Mouse (Mus musculus): ENCODE data around the gene Zbed3. TPM values are rescaled to one million over a fixed set of nuclear protein-coding genes. Genes with fewer than 3 reads are reported as not detected.
A peak's percentile ranks its signal among the peaks of the same experiment; 100 is the strongest.
"Not testable (repeated sequence)": the region's sequence is repeated elsewhere in the genome, so short reads cannot be mapped to it uniquely, and the experiment has no call there.

The Zbed3 gene
- polyA plus RNA-seq, 1 experiment from 2014 or later = 96.7 TPM

DNA sequence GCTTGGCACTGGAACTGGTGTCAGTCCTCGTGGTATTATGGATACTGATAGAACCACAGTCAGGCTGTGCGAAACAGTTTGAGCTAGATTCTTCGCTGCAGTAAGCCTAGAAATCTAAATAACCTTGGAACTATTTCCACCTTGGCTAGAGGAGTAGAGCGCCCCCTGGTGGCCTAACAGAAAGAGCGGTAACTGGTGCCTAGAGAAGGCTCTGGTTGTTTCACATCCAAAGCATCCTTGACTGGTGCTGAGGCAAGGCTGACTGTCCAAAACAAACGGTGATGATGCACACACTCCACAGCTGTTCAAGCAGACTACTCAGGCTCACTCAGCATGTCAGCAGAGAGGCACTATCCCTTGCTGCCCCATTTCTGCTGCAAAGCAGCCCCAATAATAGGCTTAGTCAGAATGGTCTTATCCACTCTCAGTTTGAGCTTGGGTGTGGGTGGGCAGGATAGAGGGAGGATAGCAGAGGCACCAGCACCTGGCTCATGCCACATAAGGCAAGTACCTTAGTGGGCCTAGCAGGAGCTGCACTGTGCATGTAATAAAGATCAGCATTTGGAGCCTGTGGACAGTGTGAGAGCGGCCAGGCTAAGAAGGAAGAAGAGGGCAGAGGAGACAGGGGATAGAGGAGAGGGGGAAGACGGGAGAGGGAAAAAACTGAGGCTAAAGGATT is 23.7 kb downstream of the Zbed3 start:
- DNase-seq (ENCODE audit: low spot score) (peak; percentile 88), ATAC-seq (ENCODE audit: insufficient number of reproducible peaks, low FRiP score, low TSS enrichment, low read depth) (no peak)
- Histone ChIP-seq H3K4me3 (ENCODE audit: low read depth, low read length) (no peak overlapping the region), H3K9me3 (ENCODE audit: control insufficient read depth, low read length) (no peaks in the 10 kb centered on the region), H3K27ac (replicated peaks; ENCODE audit: low read depth, low read length) (no peak overlapping the region), H3K4me2 (ENCODE audit: low read depth, severe bottlenecking) (no peak overlapping the region), H3K9ac (ENCODE audit: low read length) (no peak overlapping the region), H3K4me1 (ENCODE audit: control insufficient read depth, insufficient read depth, low read length) (no peaks in the 10 kb centered on the region), H3K36me3 (ENCODE audit: control insufficient read depth, insufficient read depth, low read length) (peaks cover 9% of the 10 kb centered on the region; the same call in 1 of the 2 replicates), H3K27me3 (ENCODE audit: control insufficient read depth, insufficient read depth, low read length) (no peaks in the 10 kb centered on the region)
- 40% methylated on average over 8 of the region's 8 CpGs for WGBS

DNA sequence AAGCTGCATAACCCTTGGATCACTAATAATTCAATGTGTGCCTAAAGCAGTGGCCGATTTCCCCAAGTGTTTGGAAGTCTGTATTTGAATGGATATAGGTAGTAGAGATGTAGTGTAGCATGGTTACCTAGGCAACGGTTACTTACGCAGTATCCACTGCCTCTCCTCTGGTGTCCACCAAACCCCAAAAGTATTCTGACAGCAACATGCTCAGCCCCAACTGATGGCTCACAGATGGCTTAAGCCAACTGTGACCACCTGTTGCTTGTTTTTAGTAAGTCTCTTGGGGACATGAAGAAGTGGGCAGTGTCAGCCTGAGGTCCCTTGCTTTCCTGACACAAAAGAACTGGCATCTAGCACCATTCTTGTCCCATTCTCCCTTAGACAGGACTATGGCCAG is 25.1 kb downstream of the Zbed3 start:
- no peaks in the 10 kb centered on the region for H3K4me1 ChIP-seq (ENCODE audit: control insufficient read depth, insufficient read depth, low read length)
- H3K27me3 ChIP-seq (ENCODE audit: control insufficient read depth, insufficient read depth, low read length) = no peaks in the 10 kb centered on the region
- no peak overlapping the region for H3K27ac ChIP-seq (replicated peaks; ENCODE audit: low read depth, low read length)
- no peak overlapping the region for H3K4me2 ChIP-seq (ENCODE audit: low read depth, severe bottlenecking)
- H3K9ac ChIP-seq (ENCODE audit: low read length) = no peak overlapping the region
- 94% methylated on average over 3 of the region's 3 CpGs for WGBS
- no peak for ATAC-seq (ENCODE audit: insufficient number of reproducible peaks, low FRiP score, low TSS enrichment, low read depth)
- no peak overlapping the region for H3K4me3 ChIP-seq (ENCODE audit: low read depth, low read length)
- peaks cover 9% of the 10 kb centered on the region; the same call in 1 of the 2 replicates for H3K36me3 ChIP-seq (ENCODE audit: control insufficient read depth, insufficient read depth, low read length)
- H3K9me3 ChIP-seq (ENCODE audit: control insufficient read depth, low read length) = no peaks in the 10 kb centered on the region
- no peak for DNase-seq (ENCODE audit: low spot score)

DNA sequence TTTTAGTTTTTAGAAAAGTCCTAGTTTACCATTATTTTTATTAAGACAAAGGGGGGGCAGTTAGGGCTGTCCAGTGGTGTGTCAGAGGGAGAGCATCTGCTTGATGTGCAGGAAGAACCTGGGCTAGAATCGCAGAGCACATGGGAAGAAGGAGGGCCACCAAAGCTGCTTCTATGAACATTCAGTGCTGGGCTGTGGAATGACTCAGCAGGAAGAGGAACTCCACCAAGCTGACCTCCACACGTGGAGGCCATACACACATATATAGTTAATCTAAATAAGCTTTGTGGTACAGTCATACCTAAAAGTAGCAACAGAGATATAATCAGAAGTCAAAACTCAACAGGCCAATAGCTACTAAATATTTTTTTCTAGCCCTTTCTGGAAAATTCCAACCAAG is 34.8 kb downstream of the Zbed3 start:
- Histone ChIP-seq H3K27me3 (ENCODE audit: control insufficient read depth, insufficient read depth, low read length) (no peaks in the 10 kb centered on the region), H3K27ac (replicated peaks; ENCODE audit: low read depth, low read length) (no peak overlapping the region), H3K36me3 (ENCODE audit: control insufficient read depth, insufficient read depth, low read length) (peaks cover 24% of the 10 kb centered on the region), H3K4me2 (ENCODE audit: low read depth, severe bottlenecking) (no peak overlapping the region), H3K9me3 (ENCODE audit: control insufficient read depth, low read length) (no peaks in the 10 kb centered on the region), H3K4me3 (ENCODE audit: low read depth, low read length) (no peak overlapping the region), H3K4me1 (ENCODE audit: control insufficient read depth, insufficient read depth, low read length) (no peaks in the 10 kb centered on the region), H3K9ac (ENCODE audit: low read length) (no peak overlapping the region)
- ATAC-seq (ENCODE audit: insufficient number of reproducible peaks, low FRiP score, low TSS enrichment, low read depth) (no peak), DNase-seq (ENCODE audit: low spot score) (no peak)
- WGBS = 84% methylated on average over 2 of the region's 2 CpGs

DNA sequence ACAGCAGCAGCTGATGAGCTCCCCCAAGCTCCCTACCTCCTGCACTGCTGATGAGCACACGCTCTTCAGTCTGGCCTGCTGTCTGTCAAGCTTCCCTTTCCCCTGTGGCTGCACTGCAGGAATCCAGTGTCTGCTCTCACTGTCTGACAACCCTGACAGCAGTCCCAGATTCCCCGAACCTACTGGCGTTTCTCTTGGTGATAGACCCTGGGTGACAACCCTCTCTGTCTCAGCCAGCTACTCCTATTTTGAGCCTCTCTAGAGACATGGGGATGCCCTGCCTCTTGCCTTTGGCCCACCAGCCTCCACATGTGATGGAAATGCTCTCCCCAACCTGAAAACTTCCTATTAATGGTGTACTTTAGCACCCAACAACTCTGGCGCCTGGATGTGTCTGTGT is 40.0 kb downstream of the Zbed3 start:
- Histone ChIP-seq H3K27me3 (ENCODE audit: control insufficient read depth, insufficient read depth, low read length) (no peaks in the 10 kb centered on the region), H3K4me2 (ENCODE audit: low read depth, severe bottlenecking) (no peak overlapping the region), H3K4me1 (ENCODE audit: control insufficient read depth, insufficient read depth, low read length) (no peaks in the 10 kb centered on the region), H3K27ac (replicated peaks; ENCODE audit: low read depth, low read length) (no peak overlapping the region), H3K9ac (ENCODE audit: low read length) (no peak overlapping the region), H3K36me3 (ENCODE audit: control insufficient read depth, insufficient read depth, low read length) (peaks cover 14% of the 10 kb centered on the region), H3K9me3 (ENCODE audit: control insufficient read depth, low read length) (no peaks in the 10 kb centered on the region), H3K4me3 (ENCODE audit: low read depth, low read length) (no peak overlapping the region)
- DNase-seq (ENCODE audit: low spot score) = no peak
- ATAC-seq (ENCODE audit: insufficient number of reproducible peaks, low FRiP score, low TSS enrichment, low read depth) = no peak
- WGBS = 84% methylated on average over 4 of the region's 4 CpGs

DNA sequence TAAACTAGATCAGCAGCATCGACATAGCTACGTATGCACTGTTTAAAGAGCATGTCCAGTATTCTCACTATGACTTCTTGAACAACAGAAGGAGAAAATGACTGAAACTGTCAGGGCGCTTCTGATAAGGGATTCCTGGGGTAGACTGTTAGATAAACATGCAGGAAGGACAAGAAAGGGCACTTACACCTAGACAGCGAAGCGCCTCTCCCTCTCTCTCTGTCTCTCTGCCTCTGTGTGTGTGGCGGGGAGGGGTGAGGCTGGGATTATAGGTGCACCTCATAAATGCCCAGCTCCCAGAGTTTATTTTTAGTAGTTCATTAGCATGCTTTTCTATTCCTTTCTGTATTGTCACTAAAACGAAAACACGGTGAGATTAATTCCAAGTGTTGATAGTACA is 42.9 kb downstream of the Zbed3 start:
- 85% methylated on average over 8 of the region's 8 CpGs for WGBS

DNA sequence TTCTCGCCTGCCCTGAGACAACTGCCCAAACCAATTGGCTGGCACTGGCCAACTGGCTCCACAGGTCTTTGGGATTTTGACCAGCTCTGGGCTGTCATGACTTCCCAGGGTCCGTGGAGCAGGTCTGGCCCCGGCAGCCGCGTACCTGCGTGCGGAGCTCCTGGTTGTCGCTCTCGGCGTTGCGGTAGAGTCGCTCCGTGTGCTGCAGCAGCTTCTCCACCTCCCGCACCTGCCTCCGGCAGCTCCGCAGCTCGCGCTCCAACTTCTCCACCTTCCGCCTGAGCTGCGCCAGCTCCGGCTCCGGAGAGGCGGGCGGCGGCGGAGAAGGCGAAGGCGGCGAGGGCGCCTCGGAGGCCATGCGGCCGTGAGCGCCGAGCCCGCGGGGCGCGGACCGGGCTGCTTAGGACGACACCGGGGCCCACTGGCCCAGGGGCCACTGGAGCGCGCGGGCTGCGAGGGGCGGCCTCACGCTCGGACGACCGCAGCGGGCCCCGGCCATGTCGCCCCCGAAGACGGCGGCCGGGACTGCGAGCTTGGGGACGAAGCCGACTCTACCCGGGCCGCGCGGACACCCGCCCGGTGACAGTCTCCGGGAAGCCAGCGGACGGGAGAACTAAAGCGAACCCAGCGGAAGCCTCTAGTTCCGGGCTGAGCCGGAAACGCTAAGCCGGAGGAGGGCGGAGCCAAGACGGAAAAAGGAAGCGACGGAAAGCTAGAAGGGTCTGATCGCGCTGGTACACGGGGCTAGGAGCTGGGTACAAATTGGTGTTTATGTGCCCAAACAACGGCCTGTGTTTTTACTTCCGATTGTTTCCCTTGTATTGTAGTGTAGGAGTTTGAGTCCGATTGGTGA is 51.5 kb downstream of the Zbed3 start, which contains the start of gene Aggf1:
TSS of gene Aggf1 (minus strand) at position 652 of the 853 bp plus-strand sequence.
- Histone ChIP-seq H3K36me3 (ENCODE audit: control insufficient read depth, insufficient read depth, low read length) (no peaks in the 10 kb centered on the region; the same call in 1 of the 2 replicates), H3K4me1 (ENCODE audit: control insufficient read depth, insufficient read depth, low read length) (peaks cover 4% of the 10 kb centered on the region; the same call in 1 of the 2 replicates), H3K27ac (replicated peaks; ENCODE audit: low read depth, low read length) (no peak within 1 kb of the TSS; the same call in 1 of the 2 replicates), H3K4me2 (ENCODE audit: low read depth, severe bottlenecking) (peak within 1 kb of the TSS; percentile 73), H3K4me3 (ENCODE audit: low read depth, low read length) (peak within 1 kb of the TSS; percentile 85), H3K9me3 (ENCODE audit: control insufficient read depth, low read length) (no peaks in the 10 kb centered on the region), H3K9ac (ENCODE audit: low read length) (peak within 1 kb of the TSS; percentile 81), H3K27me3 (ENCODE audit: control insufficient read depth, insufficient read depth, low read length) (no peaks in the 10 kb centered on the region)
- ATAC-seq (ENCODE audit: insufficient number of reproducible peaks, low FRiP score, low TSS enrichment, low read depth) (peak; percentile 89), DNase-seq (ENCODE audit: low spot score) (peak; percentile 91)
- under 1% methylated on average over 86 of the region's 86 CpGs for WGBS

More for the DNA sequence above, 42.9 kb downstream of the Zbed3 start:
- Histone ChIP-seq H3K4me2 (ENCODE audit: low read depth, severe bottlenecking) (no peak overlapping the region), H3K9me3 (ENCODE audit: control insufficient read depth, low read length) (no peaks in the 10 kb centered on the region), H3K27ac (replicated peaks; ENCODE audit: low read depth, low read length) (no peak overlapping the region), H3K27me3 (ENCODE audit: control insufficient read depth, insufficient read depth, low read length) (no peaks in the 10 kb centered on the region), H3K36me3 (ENCODE audit: control insufficient read depth, insufficient read depth, low read length) (peaks cover 10% of the 10 kb centered on the region), H3K4me3 (ENCODE audit: low read depth, low read length) (no peak overlapping the region), H3K9ac (ENCODE audit: low read length) (no peak overlapping the region), H3K4me1 (ENCODE audit: control insufficient read depth, insufficient read depth, low read length) (no peaks in the 10 kb centered on the region)
- no peak for DNase-seq (ENCODE audit: low spot score)
- no peak for ATAC-seq (ENCODE audit: insufficient number of reproducible peaks, low FRiP score, low TSS enrichment, low read depth)

DNA sequence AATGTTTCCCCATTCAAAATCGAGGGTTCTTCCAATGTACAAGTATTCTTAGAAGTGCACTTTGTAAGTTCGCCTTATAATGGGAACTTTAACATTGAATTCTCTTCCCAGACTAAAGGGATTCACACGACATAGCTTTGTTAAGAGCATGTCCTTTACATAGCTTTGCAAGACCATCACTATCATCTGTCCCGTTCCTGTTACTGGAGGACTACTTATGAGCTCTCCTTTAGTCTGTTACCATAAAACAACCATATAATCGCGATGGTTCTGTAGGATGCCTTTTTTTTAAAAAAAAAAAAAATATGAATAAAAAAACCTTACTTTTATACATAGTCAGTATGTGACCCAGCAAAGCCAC is 52.1 kb downstream of the Zbed3 start:
- H3K9ac ChIP-seq (ENCODE audit: low read length) = peak overlapping the region; percentile 49
- H3K4me1 ChIP-seq (ENCODE audit: control insufficient read depth, insufficient read depth, low read length) = peaks cover 4% of the 10 kb centered on the region; the same call in 1 of the 2 replicates
- no peak overlapping the region; the same call in 1 of the 2 replicates for H3K27ac ChIP-seq (replicated peaks; ENCODE audit: low read depth, low read length)
- 27% methylated on average over 6 of the region's 6 CpGs for WGBS
- H3K27me3 ChIP-seq (ENCODE audit: control insufficient read depth, insufficient read depth, low read length) = no peaks in the 10 kb centered on the region
- H3K4me3 ChIP-seq (ENCODE audit: low read depth, low read length) = peak overlapping the region; percentile 85
- H3K9me3 ChIP-seq (ENCODE audit: control insufficient read depth, low read length) = no peaks in the 10 kb centered on the region
- H3K36me3 ChIP-seq (ENCODE audit: control insufficient read depth, insufficient read depth, low read length) = no peaks in the 10 kb centered on the region
- ATAC-seq (ENCODE audit: insufficient number of reproducible peaks, low FRiP score, low TSS enrichment, low read depth) = 0 out of 2 replicates have a peak, but pooled peaks have one; percentile 9
- no peak for DNase-seq (ENCODE audit: low spot score)
- H3K4me2 ChIP-seq (ENCODE audit: low read depth, severe bottlenecking) = peak overlapping the region; percentile 35

DNA sequence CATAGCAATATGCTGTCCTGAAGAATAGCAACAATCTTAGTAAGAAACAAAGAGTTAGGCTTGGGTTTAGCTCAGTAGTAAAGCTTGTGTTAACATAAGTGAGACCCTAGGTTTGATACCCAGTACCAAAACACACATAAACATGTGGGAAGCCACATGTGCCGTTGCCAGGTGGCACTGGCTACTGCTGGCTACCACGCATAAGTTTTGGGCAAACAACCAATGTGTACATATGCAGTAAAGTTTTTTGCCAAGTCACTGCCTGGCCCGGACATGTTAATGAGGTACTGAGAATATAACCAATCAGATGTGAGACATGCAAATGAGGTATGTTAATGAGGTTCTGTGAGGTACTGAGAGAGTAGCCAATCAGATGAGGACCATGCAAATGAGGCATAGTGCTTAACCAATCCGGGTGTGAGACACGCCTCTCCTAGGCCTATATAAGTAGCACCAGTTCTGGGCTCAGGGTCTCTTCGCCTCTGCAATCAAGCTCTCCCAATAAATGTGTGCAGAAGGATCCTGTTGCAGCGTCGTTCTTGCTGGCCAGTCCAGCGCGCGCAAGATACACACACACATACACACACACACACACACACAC is 53.4 kb downstream of the Zbed3 start:
- not testable (repeated sequence) for H3K27me3 ChIP-seq (ENCODE audit: control insufficient read depth, insufficient read depth, low read length); H3K4me3 ChIP-seq (ENCODE audit: low read depth, low read length); ATAC-seq (ENCODE audit: insufficient number of reproducible peaks, low FRiP score, low TSS enrichment, low read depth); H3K9ac ChIP-seq (ENCODE audit: low read length); H3K27ac ChIP-seq (replicated peaks; ENCODE audit: low read depth, low read length); H3K36me3 ChIP-seq (ENCODE audit: control insufficient read depth, insufficient read depth, low read length); H3K4me2 ChIP-seq (ENCODE audit: low read depth, severe bottlenecking); H3K4me1 ChIP-seq (ENCODE audit: control insufficient read depth, insufficient read depth, low read length); H3K9me3 ChIP-seq (ENCODE audit: control insufficient read depth, low read length); DNase-seq (ENCODE audit: low spot score)
- 97% methylated on average over 11 of the region's 11 CpGs for WGBS
